Mouse (Mus musculus) embryonic facial prominence, embryonic 12.5 days (tissue): ENCODE measurements around the gene Zfp82. TPM values are rescaled to one million over a fixed set of nuclear protein-coding genes. Genes with fewer than 3 reads are reported as not detected.
A peak's percentile ranks its signal among the peaks of the same experiment; 100 is the strongest.
"Not testable (repeated sequence)": the region's sequence is repeated elsewhere in the genome, so short reads cannot be mapped to it uniquely, and the experiment has no call there.

Experiments
- ATAC-seq: fragments of 200-750 bp; cut with Nextera tagmentation; 2 replicates; pipeline ENCODE4 v1.8.0; 2017; ENCODE audit not compliant: insufficient number of reproducible peaks, insufficient read depth, low FRiP score, low TSS enrichment
- H3K27ac ChIP-seq: fragments of 300-500 bp; sonication (generic); 2 replicates; pipeline ENCODE4 v1.5.1; 2016; ENCODE audit warnings: mild to moderate bottlenecking
- H3K27me3 ChIP-seq: fragments of 300-500 bp; sonication (generic); 2 replicates; pipeline ENCODE4 v1.6.1; 2016; ENCODE audit warnings: mild to moderate bottlenecking, moderate library complexity
- H3K36me3 ChIP-seq: fragments of 300-500 bp; sonication (generic); 2 replicates; pipeline ENCODE4 v1.6.1; 2016; ENCODE audit warnings: mild to moderate bottlenecking
- H3K4me1 ChIP-seq: fragments of 300-500 bp; sonication (generic); 2 replicates; pipeline ENCODE4 v1.6.1; 2016
- H3K4me2 ChIP-seq: fragments of 300-500 bp; sonication (generic); replicated peaks from 2 replicates; pipeline ENCODE4 v1.6.1; 2016; ENCODE audit warnings: mild to moderate bottlenecking, moderate library complexity
- H3K4me3 ChIP-seq: fragments of 300-500 bp; sonication (generic); 2 replicates; pipeline ENCODE4 v1.5.1; 2016; ENCODE audit warnings: mild to moderate bottlenecking
- H3K9ac ChIP-seq: fragments of 300-500 bp; sonication (generic); 2 replicates; pipeline ENCODE4 v1.6.1; 2016; ENCODE audit warnings: mild to moderate bottlenecking, moderate library complexity
- H3K9me3 ChIP-seq: fragments of 300-500 bp; sonication (generic); 2 replicates; pipeline ENCODE4 v1.6.1; 2016; ENCODE audit warnings: mild to moderate bottlenecking, moderate library complexity
- WGBS: fragments of 180-500 bp; shearing (Covaris S2); methylation state at CpG from one replicate; pipeline ENCODE4 v1.1.7; 2016; 5-methylcytosine and 5-hydroxymethylcytosine counted together
- polyA plus RNA-seq: library from polyadenylated mRNA; unstranded; fragments of >200 nt; fragmentation: Nextera tagmentation; extraction: Ambion mirVana; gene quantifications from 2 replicates; pipeline ENCODE4 v1.2.1, GENCODE M21; 2016

The Zfp82 gene
- polyA plus RNA-seq = 5.2 and 7.7 TPM in 2 replicates

DNA sequence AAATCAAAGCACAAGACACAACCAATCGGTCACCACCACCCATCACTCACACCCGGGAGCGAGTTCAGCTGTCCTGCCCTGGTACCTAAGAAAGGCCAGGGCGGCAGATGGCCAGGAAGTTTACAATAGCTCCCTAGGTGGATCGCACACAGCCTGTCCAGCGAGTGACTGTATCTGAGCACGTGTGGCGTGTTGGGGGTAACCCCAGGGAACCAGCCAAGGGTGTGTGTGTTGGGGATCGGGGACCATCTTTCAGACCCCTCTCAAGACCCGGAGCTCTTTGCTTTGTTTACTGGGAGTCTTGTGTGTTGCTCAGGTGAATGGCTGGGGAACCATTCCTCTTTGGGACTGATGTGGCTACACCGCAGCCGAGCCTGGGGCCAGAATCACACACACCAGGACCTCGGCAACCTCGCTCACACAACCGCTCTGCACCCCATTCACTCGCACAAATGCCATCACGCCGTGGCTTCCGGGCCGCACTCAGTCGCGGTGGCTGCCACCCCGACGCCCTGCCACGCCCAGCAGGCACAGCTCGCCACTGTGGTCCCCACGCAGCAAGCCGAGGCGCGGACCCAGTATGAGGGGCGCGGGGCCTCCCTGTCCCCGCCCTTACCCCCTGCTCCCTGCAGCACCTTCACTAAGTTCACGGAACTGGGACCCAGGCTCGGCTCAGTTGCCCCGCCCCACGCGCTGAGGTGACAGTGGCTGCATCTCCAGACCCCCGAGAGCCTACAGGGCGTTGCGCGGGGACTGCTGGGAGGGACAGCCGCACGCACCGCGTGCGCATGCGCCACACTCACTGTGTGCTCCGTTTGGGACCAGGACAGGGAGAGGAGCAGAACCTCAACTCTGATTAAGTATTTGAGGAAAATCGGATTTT lies at the start of gene Zfp82:
Gene Zfp82 (minus strand): TSS at position 755 of the 883 bp plus-strand sequence.
- Histone ChIP-seq H3K36me3 (peaks cover 32% of the 10 kb centered on the region), H3K27ac (peak within 1 kb of the TSS; percentile 60; the same call in 1 of the 2 replicates), H3K9ac (peak within 1 kb of the TSS; percentile 78), H3K4me1 (no peaks in the 10 kb centered on the region), H3K9me3 (no peaks in the 10 kb centered on the region), H3K27me3 (no peaks in the 10 kb centered on the region), H3K4me3 (peak within 1 kb of the TSS; percentile 78), H3K4me2 (peak within 1 kb of the TSS; percentile 85)
- ATAC-seq = peak; percentile 68
- under 1% methylated on average over 50 of the region's 50 CpGs for WGBS

DNA sequence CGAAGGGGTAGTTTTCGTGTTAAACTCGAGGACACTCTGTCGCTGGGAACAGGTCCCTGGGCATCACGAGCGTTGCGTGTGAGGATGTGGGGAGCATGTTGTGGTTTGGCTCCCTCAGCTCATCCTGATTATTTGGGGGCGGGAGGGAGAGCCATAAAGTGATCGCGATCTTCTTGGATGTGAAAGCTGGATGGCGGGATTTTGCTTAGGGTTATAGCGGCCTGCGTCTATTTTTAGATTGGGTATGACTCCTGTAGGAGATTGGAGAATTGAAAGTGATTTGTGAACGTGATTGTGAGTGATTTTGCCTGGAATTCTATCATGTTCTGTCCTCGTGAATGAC lies 49.5 kb upstream of the Zfp82 start:
- H3K27me3 ChIP-seq = no peaks in the 10 kb centered on the region
- peak overlapping the region; percentile 88 for H3K27ac ChIP-seq
- 4% methylated on average over 15 of the region's 15 CpGs for WGBS
- peaks cover 11% of the 10 kb centered on the region for H3K4me1 ChIP-seq
- peak overlapping the region; percentile 82 for H3K4me2 ChIP-seq
- H3K36me3 ChIP-seq = peaks cover 8% of the 10 kb centered on the region
- ATAC-seq = peak; percentile 4; the same call in 1 of the 2 replicates
- H3K9ac ChIP-seq = peak overlapping the region; percentile 70
- no peaks in the 10 kb centered on the region; the same call in 1 of the 2 replicates for H3K9me3 ChIP-seq
- peak overlapping the region; percentile 67 for H3K4me3 ChIP-seq

DNA sequence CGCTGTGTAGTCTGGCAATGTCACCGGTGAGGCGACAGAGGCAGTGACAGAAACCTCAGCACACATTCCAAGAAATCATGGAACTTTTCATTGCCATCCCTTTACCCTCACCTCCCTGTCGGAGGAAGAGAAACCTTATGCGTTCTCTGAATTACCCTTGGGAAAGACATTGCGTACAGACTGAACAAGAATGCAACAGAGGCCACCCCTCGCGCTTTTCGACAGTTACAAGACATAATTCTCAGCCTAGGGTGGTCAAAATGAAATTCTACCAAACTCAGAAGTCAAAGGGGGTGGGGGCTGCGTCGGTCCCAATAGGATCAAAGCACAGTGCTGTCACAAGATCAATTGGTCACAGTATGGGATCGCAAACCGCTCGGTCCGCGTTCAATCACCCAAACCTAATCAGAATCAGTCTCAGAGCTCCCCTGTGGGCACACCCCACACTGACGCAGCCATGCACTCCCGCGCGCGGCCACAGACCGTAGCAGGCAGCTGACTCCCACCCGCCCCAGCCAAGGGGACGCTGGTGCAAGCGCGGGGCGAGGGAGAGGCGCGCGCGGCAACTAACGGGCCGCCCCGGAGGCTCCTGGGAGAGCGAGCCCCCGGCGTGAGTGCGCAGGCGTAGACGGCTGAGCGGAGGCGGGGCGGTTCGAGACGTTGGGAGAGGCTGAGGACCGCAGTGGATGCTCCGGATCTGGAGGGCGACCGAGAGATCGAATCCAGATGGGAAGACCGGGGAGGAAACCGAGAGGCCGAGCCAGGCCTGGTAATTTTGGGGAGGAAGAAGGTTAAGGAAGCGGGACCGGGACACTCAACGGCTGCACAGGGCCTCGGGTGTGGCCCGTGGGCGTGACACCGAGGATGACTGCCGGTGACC lies 48.8 kb upstream of the Zfp82 start, which contains the start of gene Zfp382:
Gene Zfp382 (plus strand): TSS at position 635 of the 880 bp plus-strand sequence.
- H3K4me3 ChIP-seq = peak within 1 kb of the TSS; percentile 67
- peak; percentile 94 for ATAC-seq
- peaks cover 2% of the 10 kb centered on the region for H3K36me3 ChIP-seq
- peak within 1 kb of the TSS; percentile 88 for H3K27ac ChIP-seq
- peaks cover 11% of the 10 kb centered on the region for H3K4me1 ChIP-seq
- H3K4me2 ChIP-seq = peak within 1 kb of the TSS; percentile 82
- peak within 1 kb of the TSS; percentile 70 for H3K9ac ChIP-seq
- WGBS = under 1% methylated on average over 61 of the region's 61 CpGs
- no peaks in the 10 kb centered on the region; the same call in 1 of the 2 replicates for H3K9me3 ChIP-seq
- no peaks in the 10 kb centered on the region for H3K27me3 ChIP-seq

DNA sequence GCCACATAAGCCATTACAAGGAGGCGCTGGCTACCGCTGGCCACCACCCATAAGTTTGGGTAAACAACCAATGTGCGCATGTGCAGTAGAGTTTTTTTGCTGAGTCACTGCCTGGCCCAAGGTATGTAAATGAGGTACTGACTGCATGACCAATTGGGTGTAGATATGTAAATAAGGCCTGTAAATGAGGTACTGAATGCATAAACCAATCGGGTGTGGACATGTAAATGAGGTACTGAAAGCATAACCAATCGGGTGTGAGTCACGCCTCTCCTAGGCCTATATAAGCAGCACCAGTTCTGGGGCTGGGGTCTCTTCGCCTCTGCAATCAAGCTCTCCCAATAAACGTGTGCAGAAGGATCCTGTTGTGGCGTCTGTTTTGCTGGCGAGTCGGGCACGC lies 45.2 kb upstream of the Zfp82 start:
- H3K9ac ChIP-seq, H3K4me3 ChIP-seq, H3K4me2 ChIP-seq, H3K36me3 ChIP-seq, H3K4me1 ChIP-seq, ATAC-seq, H3K9me3 ChIP-seq, H3K27ac ChIP-seq, H3K27me3 ChIP-seq: not testable (repeated sequence)
- 92% methylated on average over 12 of the region's 12 CpGs for WGBS

DNA sequence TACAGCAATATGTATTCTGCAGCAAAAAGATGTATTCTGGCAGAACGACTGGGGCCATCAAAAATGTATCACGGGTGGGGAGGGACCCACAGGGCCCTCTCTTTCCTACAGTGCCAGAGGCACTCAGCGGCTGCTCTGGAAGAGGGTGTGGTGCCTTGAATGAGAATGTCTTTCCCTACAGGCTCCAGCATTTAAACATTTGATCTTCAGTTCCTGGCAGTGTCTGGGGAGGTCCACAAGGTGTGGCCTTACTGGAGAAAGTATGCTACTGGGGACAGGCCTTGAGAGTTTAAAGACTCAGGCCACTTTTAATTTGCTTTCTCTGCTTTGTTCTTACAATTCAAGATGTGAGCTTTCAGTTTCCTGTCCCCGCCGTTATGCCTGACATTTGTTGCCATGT lies 43.4 kb upstream of the Zfp82 start:
- H3K27ac ChIP-seq = no peak overlapping the region
- no peak overlapping the region for H3K4me2 ChIP-seq
- H3K27me3 ChIP-seq = no peaks in the 10 kb centered on the region
- H3K9me3 ChIP-seq = peaks cover 5% of the 10 kb centered on the region
- H3K4me3 ChIP-seq = no peak overlapping the region
- whole genome bisulfite sequencing = 92% methylated on average over 5 of the region's 5 CpGs
- H3K36me3 ChIP-seq = 0 out of 2 replicates have a peak, but pooled peaks cover 3% of the 10 kb centered on the region
- no peak overlapping the region for H3K9ac ChIP-seq
- 0 out of 2 replicates have a peak, but pooled peaks cover under 1% of the 10 kb centered on the region for H3K4me1 ChIP-seq
- no peak for ATAC-seq

DNA sequence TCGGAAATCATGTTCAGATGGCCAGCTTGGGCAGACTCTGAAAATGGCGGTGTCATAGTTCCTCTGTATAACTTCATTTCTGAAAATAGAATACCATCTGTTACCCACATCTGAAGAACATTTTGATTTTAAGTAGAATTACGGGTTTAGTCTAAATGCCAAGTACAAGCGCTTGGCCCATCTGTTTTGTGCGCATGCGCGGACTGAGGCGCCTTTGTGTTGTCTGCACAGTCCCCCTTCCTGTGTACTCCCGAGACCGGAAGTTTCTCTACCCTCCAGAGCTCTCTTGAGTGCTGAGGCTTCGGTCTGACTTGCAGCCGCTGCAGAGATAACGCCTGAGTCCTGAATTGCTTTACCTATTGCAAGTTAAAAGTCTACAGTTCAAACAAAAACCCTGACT lies 26.6 kb upstream of the Zfp82 start:
- no peak for ATAC-seq
- peaks cover 20% of the 10 kb centered on the region for H3K9me3 ChIP-seq
- H3K4me2 ChIP-seq = no peak overlapping the region
- no peak overlapping the region for H3K9ac ChIP-seq
- H3K27me3 ChIP-seq = no peaks in the 10 kb centered on the region
- WGBS = 94% methylated on average over 13 of the region's 13 CpGs
- no peak overlapping the region for H3K27ac ChIP-seq
- H3K4me3 ChIP-seq = no peak overlapping the region
- peaks cover 64% of the 10 kb centered on the region for H3K36me3 ChIP-seq
- H3K4me1 ChIP-seq = peaks cover 10% of the 10 kb centered on the region; the same call in 1 of the 2 replicates

DNA sequence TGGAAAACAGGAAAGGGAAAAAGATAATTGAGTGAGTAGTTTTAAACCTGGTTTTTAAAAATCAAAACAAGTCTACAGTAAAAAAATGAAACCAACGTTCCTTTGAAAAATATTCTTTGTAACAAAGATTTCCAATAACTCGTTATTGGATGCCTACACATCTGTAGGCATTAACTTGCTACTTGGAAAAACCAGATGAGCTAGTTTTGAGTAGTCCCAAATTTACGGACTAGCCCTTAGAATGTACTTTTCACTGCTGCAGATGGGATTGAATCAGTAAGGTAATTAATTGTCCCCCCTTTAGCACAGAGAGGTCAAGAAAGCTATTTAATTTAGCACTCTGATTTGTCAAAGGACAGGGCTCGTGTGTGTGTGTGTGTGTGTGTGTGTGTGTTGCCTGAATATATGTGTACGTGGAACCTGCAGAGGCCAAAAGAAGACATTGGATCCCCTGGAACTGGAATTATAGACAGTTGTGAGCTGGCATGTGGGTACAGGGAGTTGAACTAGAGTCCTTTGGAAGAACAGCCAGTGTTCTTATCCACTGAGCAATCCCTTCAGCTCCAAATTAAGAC lies 22.9 kb upstream of the Zfp82 start:
- 7% methylated on average over 5 of the region's 5 CpGs for WGBS
- Histone ChIP-seq H3K4me2 (peak overlapping the region; percentile 66), H3K9me3 (0 out of 2 replicates have a peak, but pooled peaks cover 3% of the 10 kb centered on the region), H3K9ac (peak overlapping the region; percentile 66), H3K36me3 (peaks cover 32% of the 10 kb centered on the region), H3K27me3 (no peaks in the 10 kb centered on the region), H3K4me3 (peak overlapping the region; percentile 58), H3K4me1 (peaks cover 15% of the 10 kb centered on the region; the same call in 1 of the 2 replicates), H3K27ac (peak overlapping the region; percentile 48; the same call in 1 of the 2 replicates)
- ATAC-seq = no peak

DNA sequence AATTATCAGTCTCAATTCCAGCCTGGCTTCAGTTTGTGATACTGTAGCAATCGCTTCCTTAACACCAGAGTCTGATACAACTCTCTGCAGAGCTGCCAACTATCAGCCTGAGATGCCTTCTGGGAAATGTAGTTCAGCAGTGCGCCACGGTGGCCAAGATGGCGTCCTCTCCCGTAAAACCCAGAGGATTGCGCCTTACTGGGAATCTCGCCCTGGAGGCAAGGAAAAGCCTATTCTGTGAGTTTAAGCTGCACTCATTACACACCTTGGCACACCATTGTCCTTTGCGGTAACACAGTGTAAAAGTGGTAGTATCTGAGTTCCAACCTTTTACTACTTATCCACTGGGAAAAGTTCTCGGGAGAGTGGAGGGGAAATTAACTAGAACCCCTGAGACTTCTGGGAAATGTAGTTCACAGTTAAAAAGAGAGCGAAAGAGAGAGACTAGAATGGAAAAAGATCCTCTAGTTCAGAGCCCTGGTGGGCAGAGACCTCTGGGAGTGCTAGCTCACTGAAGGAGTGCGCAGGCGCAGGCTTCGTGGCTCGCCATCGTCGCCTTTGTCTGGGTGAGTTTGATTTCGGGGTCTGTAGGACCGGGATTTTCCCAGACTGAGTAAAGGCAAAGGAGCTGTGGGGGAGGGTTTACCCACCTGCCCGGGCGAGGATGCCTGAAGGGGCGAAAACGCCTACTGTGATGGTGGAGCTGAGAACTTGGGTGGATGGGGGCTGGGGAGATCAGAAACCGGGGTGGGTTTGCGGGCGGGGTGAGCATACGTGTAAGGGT lies 22.1 kb upstream of the Zfp82 start, which contains the start of gene Zfp260:
Gene Zfp260 (plus strand): TSS at position 132 of the 784 bp plus-strand sequence.
- H3K4me2 ChIP-seq = peak within 1 kb of the TSS; percentile 66
- H3K4me3 ChIP-seq = peak within 1 kb of the TSS; percentile 58
- no peaks in the 10 kb centered on the region for H3K27me3 ChIP-seq
- ATAC-seq = peak; percentile 81
- H3K4me1 ChIP-seq = peaks cover 15% of the 10 kb centered on the region; the same call in 1 of the 2 replicates
- H3K9me3 ChIP-seq = no peaks in the 10 kb centered on the region
- under 1% methylated on average over 26 of the region's 26 CpGs for WGBS
- H3K9ac ChIP-seq = peak within 1 kb of the TSS; percentile 77
- H3K27ac ChIP-seq = peak within 1 kb of the TSS; percentile 98
- H3K36me3 ChIP-seq = peaks cover 24% of the 10 kb centered on the region

DNA sequence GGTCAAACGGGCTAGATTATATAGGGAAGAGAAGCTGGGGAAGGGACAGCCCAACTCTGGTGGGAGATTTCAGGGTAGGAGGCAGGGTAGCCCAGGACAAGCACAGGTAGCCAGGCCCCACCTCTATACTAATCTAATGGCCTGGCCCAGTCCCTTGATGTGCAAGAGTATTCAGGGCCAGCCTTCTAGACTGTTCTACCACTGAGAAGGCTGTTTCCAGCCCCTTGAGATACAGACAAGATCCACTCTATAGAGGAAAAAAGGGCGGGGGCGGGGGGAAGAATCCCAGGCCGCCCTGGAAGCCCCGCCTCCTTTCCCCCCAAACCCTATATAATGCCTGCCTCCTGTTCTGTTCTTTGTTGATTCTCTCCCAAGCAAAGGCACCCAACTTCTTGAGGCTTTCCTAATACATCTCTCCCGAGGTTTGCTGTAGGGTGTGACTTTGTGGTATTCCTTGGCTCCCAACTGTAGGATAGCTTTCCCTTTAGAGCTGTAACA lies 21.3 kb upstream of the Zfp82 start:
- H3K4me3 ChIP-seq = peak overlapping the region; percentile 58
- peak overlapping the region; percentile 98; the same call in 1 of the 2 replicates for H3K27ac ChIP-seq
- H3K9ac ChIP-seq = no peak overlapping the region
- peak overlapping the region; percentile 49 for H3K4me2 ChIP-seq
- H3K9me3 ChIP-seq = no peaks in the 10 kb centered on the region
- ATAC-seq = no peak
- H3K4me1 ChIP-seq = peaks cover 21% of the 10 kb centered on the region
- 78% methylated on average over 6 of the region's 6 CpGs for WGBS
- peaks cover 15% of the 10 kb centered on the region for H3K36me3 ChIP-seq
- no peaks in the 10 kb centered on the region for H3K27me3 ChIP-seq

DNA sequence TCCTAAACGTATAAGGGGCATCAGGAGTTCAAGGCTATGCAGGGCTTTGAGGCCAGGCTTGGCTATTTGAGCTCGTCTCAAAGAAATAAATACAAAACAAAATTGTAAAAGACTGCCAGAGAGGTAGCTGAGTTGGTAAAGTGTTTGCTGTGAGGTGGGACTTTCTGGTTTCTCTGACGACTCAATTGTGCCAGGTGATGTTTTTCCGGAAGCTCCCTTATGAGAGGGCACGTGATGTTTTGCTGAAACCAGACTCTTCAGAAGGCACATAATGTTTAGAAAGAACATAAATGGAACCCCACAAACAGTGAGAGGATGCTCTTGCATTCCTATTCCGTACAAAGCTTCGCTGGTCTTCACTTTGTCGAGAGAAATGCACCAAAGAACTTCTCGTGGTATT lies 20.0 kb upstream of the Zfp82 start:
- Histone ChIP-seq H3K36me3 (peaks cover 5% of the 10 kb centered on the region), H3K4me1 (peaks cover 31% of the 10 kb centered on the region), H3K4me2 (no peak overlapping the region), H3K27me3 (no peaks in the 10 kb centered on the region), H3K27ac (no peak overlapping the region), H3K4me3 (no peak overlapping the region), H3K9ac (no peak overlapping the region), H3K9me3 (no peaks in the 10 kb centered on the region)
- no peak for ATAC-seq
- 82% methylated on average over 9 of the region's 9 CpGs for WGBS
